Mouse (Mus musculus): ENCODE results near the gene Pum2. TPM values are rescaled to one million over a fixed set of nuclear protein-coding genes. Genes with fewer than 3 reads are reported as not detected.
A peak's percentile ranks its signal among the peaks of the same experiment; 100 is the strongest.

Gene Pum2
- total and polyA plus RNA-seq, 3 experiments = 62.9 to 140 (median 87.8) TPM

- H3K79me2 ChIP-seq (ENCODE audit: control insufficient read depth, insufficient read depth, low read length, poor library complexity) = peaks cover 38% of the 10 kb centered on the region
- no peaks in the 10 kb centered on the region for H3K9me3 ChIP-seq (replicated peaks; ENCODE audit: insufficient read depth, low read length)
- H3K4me3 ChIP-seq (ENCODE audit: control insufficient read depth in 1 of 2, insufficient read depth in 1 of 2, low read depth in 2 of 2, low read length in 2 of 2) = peak overlapping the region; percentile 60 to 74
- peaks cover 9 to 10% of the 10 kb centered on the region in 2 experiments for H3K4me1 ChIP-seq (ENCODE audit: control insufficient read depth in 1 of 2, insufficient read depth in 2 of 2, low read length in 2 of 2)
- peak; percentile 87 for DNase-seq (ENCODE audit: low read depth, low spot score)
- H3K27ac ChIP-seq (ENCODE audit: control insufficient read depth, low read depth, low read length) = peak overlapping the region; percentile 83
- peak; percentile 73 for TF ChIP-seq ZNF384 (IDR thresholded peaks at IDR 0.05; ENCODE audit: low read depth, low read length)
- TF ChIP-seq MYC (IDR thresholded peaks at IDR 0.05; ENCODE audit: low read depth, low read length) = peak; percentile 87; the same call in 1 of the 2 replicates
- peak; percentile 78 for TF ChIP-seq ELF1 (IDR thresholded peaks at IDR 0.05; ENCODE audit: low read depth, low read length)
- no peak for TF ChIP-seq UBTF (IDR thresholded peaks at IDR 0.05; ENCODE audit: borderline replicate concordance, insufficient read depth, low read depth, low read length)
- 0 out of 2 replicates have a peak, but pooled peaks have one; percentile 39 for TF ChIP-seq CHD1 (IDR thresholded peaks at IDR 0.05; ENCODE audit: low read depth, low read length)
- peak; percentile 84 for TF ChIP-seq TBP (IDR thresholded peaks at IDR 0.05; ENCODE audit: low read depth, low read length)
- TF ChIP-seq USF2 (IDR thresholded peaks at IDR 0.05; ENCODE audit: borderline replicate concordance in 1 of 2, insufficient read depth in 1 of 2, low read depth in 1 of 2, low read length in 2 of 2) = no peak
- peak; percentile 55; the same call in 1 of the 2 replicates for TF ChIP-seq SIN3A (IDR thresholded peaks at IDR 0.05; ENCODE audit: low read length)
- TF ChIP-seq MXI1 (IDR thresholded peaks at IDR 0.05; ENCODE audit: low read depth, low read length) = peak; percentile 73; the same call in 1 of the 2 replicates
- peaks cover 9 to 23% of the 10 kb centered on the region in 2 experiments for H3K36me3 ChIP-seq (ENCODE audit: control insufficient read depth in 1 of 2, insufficient read depth in 2 of 2, low read length in 2 of 2)
- no peaks in the 10 kb centered on the region for H3K27me3 ChIP-seq (ENCODE audit: control insufficient read depth in 1 of 2, insufficient read depth in 2 of 2, low read length in 2 of 2)
- peak overlapping the region; percentile 94 for H3K9ac ChIP-seq (ENCODE audit: control insufficient read depth, low read depth, low read length, poor library complexity, severe bottlenecking)
Observed at GRCm38 (mm10) chr12:8673121-8673973, 587 bp upstream of the Pum2 start.

GRCm38 (mm10) chr12:8674377-8674864, 487 bp downstream of the Pum2 start:
- no peaks in the 10 kb centered on the region for H3K27me3 ChIP-seq (ENCODE audit: control insufficient read depth in 1 of 2, insufficient read depth in 2 of 2, low read length in 2 of 2)
- DNase-seq (ENCODE audit: low read depth, low spot score) = peak; percentile 56
- H3K27ac ChIP-seq (ENCODE audit: control insufficient read depth, low read depth, low read length) = peak overlapping the region; percentile 88

More at GRCm38 (mm10) chr12:8674377-8674864, 487 bp downstream of the Pum2 start:
- Histone ChIP-seq H3K4me1 (ENCODE audit: control insufficient read depth in 1 of 2, insufficient read depth in 2 of 2, low read length in 2 of 2) (peaks cover 9 to 11% of the 10 kb centered on the region in 2 experiments), H3K9ac (ENCODE audit: control insufficient read depth, low read depth, low read length, poor library complexity, severe bottlenecking) (peak overlapping the region; percentile 99), H3K4me3 (ENCODE audit: control insufficient read depth in 1 of 2, insufficient read depth in 1 of 2, low read depth in 2 of 2, low read length in 2 of 2) (peak overlapping the region; percentile 77 to 97), H3K36me3 (ENCODE audit: control insufficient read depth in 1 of 2, insufficient read depth in 2 of 2, low read length in 2 of 2) (peaks cover 11 to 26% of the 10 kb centered on the region in 2 experiments), H3K9me3 (replicated peaks; ENCODE audit: insufficient read depth, low read length) (no peaks in the 10 kb centered on the region), H3K79me2 (ENCODE audit: control insufficient read depth, insufficient read depth, low read length, poor library complexity) (peaks cover 44% of the 10 kb centered on the region)
- TF ChIP-seq POLR2AphosphoS2 (IDR thresholded peaks at IDR 0.05; ENCODE audit: low read length) (no peak), MYB (IDR thresholded peaks at IDR 0.05; ENCODE audit: low read depth, low read length) (no peak), EP300 (IDR thresholded peaks at IDR 0.05; ENCODE audit: low read depth in 1 of 2, low read length in 2 of 2) (no peak), RAD21 (IDR thresholded peaks at IDR 0.05; ENCODE audit: low read depth, low read length) (no peak), SIN3A (IDR thresholded peaks at IDR 0.05; ENCODE audit: low read length) (no peak; the same call in 1 of the 2 replicates), TAL1 (IDR thresholded peaks at IDR 0.05; ENCODE audit: low read length) (no peak), ZNF384 (IDR thresholded peaks at IDR 0.05; ENCODE audit: low read depth, low read length) (no peak), ETS1 (IDR thresholded peaks at IDR 0.05; ENCODE audit: low read depth, low read length) (no peak), MAZ (IDR thresholded peaks at IDR 0.05; ENCODE audit: low read depth, low read length) (peak; percentile 48), TCF12 (IDR thresholded peaks at IDR 0.05; ENCODE audit: low read depth, low read length) (0 out of 2 replicates have a peak, but pooled peaks have one; percentile 22), MXI1 (IDR thresholded peaks at IDR 0.05; ENCODE audit: low read depth, low read length) (0 out of 2 replicates have a peak, but pooled peaks have one; percentile 12)

All from MEL (cell line).